In genomic region chr8:120368814-120369649, GRCm38 (mm10) we compare ENCODE assay signal across 8 mouse cellular contexts.
DNase-seq lines count a peak whose midpoint lies in the region; ATAC-seq and TF ChIP-seq lines count a peak whose summit lies in the region.

No protein-coding gene starts in this region.

- ATAC-seq in erythroid progenitor cell, adult 5-6 weeks (replicated peaks; ENCODE audit: low FRiP score, poor library complexity, severe bottlenecking), result peak; percentile 60
- ATAC-seq in heart, embryonic 13.5 days (ENCODE audit: extremely low read depth, insufficient number of reproducible peaks, low FRiP score, low TSS enrichment), result peak; percentile 48
- peak; percentile 65 for ATAC-seq in liver, embryonic 11.5 days (replicated peaks; ENCODE audit: low FRiP score)
- peak; percentile 65 for ATAC-seq in stomach, embryonic 14.5 days (ENCODE audit: insufficient number of reproducible peaks, insufficient read depth, low FRiP score, low read depth)

- H3K4me2 ChIP-seq in heart, embryonic 13.5 days, result peak overlapping the region; percentile 56
- peak overlapping the region; percentile 72 for H3K4me2 ChIP-seq in liver, embryonic 11.5 days
- no peak overlapping the region for H3K4me2 ChIP-seq in stomach, embryonic 14.5 days (replicated peaks; ENCODE audit: low read depth, low read length)

- WGBS in heart, embryonic 13.5 days, result 16% methylated on average over 11 of the region's 11 CpGs
- WGBS in liver, embryonic 11.5 days, result 17% methylated on average over 11 of the region's 11 CpGs
- 23% methylated on average over 11 of the region's 11 CpGs for WGBS in stomach, embryonic 14.5 days

- H3K9me3 ChIP-seq in heart, embryonic 13.5 days, result no peaks in the 10 kb centered on the region
- no peaks in the 10 kb centered on the region for H3K9me3 ChIP-seq in liver, embryonic 11.5 days (ENCODE audit: control insufficient read depth, low read length)
- H3K9me3 ChIP-seq in stomach, embryonic 14.5 days (ENCODE audit: control insufficient read depth, low read depth, low read length), result no peaks in the 10 kb centered on the region

- no peak for TF ChIP-seq POLR2A in brain, embryonic 14.5 days (IDR thresholded peaks at IDR 0.05; ENCODE audit: borderline replicate concordance, extremely low read depth, insufficient read depth, insufficient read length, poor library complexity, severe bottlenecking)

- no peaks in the 10 kb centered on the region for H3K27me3 ChIP-seq in heart, embryonic 13.5 days (replicated peaks)
- no peaks in the 10 kb centered on the region for H3K27me3 ChIP-seq in liver, embryonic 11.5 days (replicated peaks; ENCODE audit: control insufficient read depth, insufficient read depth, low read length)
- no peaks in the 10 kb centered on the region for H3K27me3 ChIP-seq in stomach, embryonic 14.5 days (ENCODE audit: control insufficient read depth, insufficient read depth, low read length)

- peak; percentile 87 for DNase-seq in CD4-positive helper T cell, adult 2 months (ENCODE audit: low read depth, low spot score)
- DNase-seq in brain, embryonic 14.5 days (ENCODE audit: low read depth), result peak; percentile 95
- DNase-seq in kidney, postnatal 10 days, result peak; percentile 96
- DNase-seq in liver, embryonic 11.5 days (ENCODE audit: low spot score), result peak; percentile 84
- peak; percentile 62 to 74 for DNase-seq in natural killer cell, adult 2 months (ENCODE audit: low spot score in 2 of 2)

- H3K9ac ChIP-seq in heart, embryonic 13.5 days, result peak overlapping the region; percentile 64
- peak overlapping the region; percentile 70 for H3K9ac ChIP-seq in liver, embryonic 11.5 days (ENCODE audit: low read depth, low read length)
- H3K9ac ChIP-seq in stomach, embryonic 14.5 days (replicated peaks; ENCODE audit: low read depth, low read length), result no peak overlapping the region

- TF ChIP-seq CTCF in brain, embryonic 14.5 days (IDR thresholded peaks at IDR 0.05; ENCODE audit: borderline replicate concordance, extremely low read depth, insufficient read depth, insufficient read length), result peak; percentile 31; the same call in 1 of the 2 replicates

- peak overlapping the region; percentile 27 for H3K4me3 ChIP-seq in heart, embryonic 13.5 days
- H3K4me3 ChIP-seq in liver, embryonic 11.5 days (ENCODE audit: low read depth, low read length), result peak overlapping the region; percentile 42
- H3K4me3 ChIP-seq in stomach, embryonic 14.5 days (ENCODE audit: low read depth, low read length), result no peak overlapping the region

- no peaks in the 10 kb centered on the region for H3K36me3 ChIP-seq in heart, embryonic 13.5 days
- no peaks in the 10 kb centered on the region for H3K36me3 ChIP-seq in liver, embryonic 11.5 days (ENCODE audit: control insufficient read depth, insufficient read depth, low read length)
- no peaks in the 10 kb centered on the region for H3K36me3 ChIP-seq in stomach, embryonic 14.5 days (ENCODE audit: control insufficient read depth, insufficient read depth, low read length)

- H3K27ac ChIP-seq in heart, embryonic 13.5 days (replicated peaks), result peak overlapping the region; percentile 92
- peak overlapping the region; percentile 93 for H3K27ac ChIP-seq in liver, embryonic 11.5 days (ENCODE audit: low read depth, low read length)
- H3K27ac ChIP-seq in stomach, embryonic 14.5 days (ENCODE audit: low read length), result peak overlapping the region; percentile 66

- H3K4me1 ChIP-seq in heart, embryonic 13.5 days, result peaks cover 93% of the 10 kb centered on the region
- H3K4me1 ChIP-seq in liver, embryonic 11.5 days (replicated peaks; ENCODE audit: control insufficient read depth, insufficient read depth, low read length), result peaks cover 84% of the 10 kb centered on the region
- H3K4me1 ChIP-seq in stomach, embryonic 14.5 days (ENCODE audit: control insufficient read depth, insufficient read depth, low read length), result peaks cover 41% of the 10 kb centered on the region
